Mouse (Mus musculus): ENCODE measurements around the gene Prtn3.

DNA sequence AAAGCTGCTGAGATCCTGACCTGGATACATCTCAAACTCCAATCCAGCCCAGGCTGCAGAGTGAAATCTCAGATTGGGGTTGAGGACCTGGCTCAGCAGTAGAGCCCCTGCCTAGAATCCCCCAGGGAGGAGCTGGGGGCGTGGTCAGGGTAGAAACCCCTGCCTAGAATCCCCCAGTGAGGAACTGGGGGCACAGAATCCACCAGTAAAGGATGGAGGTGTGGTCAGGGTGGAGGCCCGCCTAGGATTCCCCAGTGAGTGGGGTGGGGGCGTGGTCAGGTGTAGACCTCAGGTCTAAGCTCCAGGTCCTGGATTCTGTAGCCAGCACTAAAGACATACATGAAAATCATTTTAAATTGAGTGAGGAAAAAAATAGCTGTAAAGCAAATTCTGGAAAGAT lies 1.4 kb upstream of the Prtn3 start:
- TF ChIP-seq HCFC1 (IDR thresholded peaks at IDR 0.05; ENCODE audit: borderline replicate concordance, insufficient read depth, low read length) (no peak), ZC3H11A (IDR thresholded peaks at IDR 0.05; ENCODE audit: borderline replicate concordance, low read depth, low read length) (no peak)

Data from ES-E14 (cell line).